Mouse (Mus musculus) liver, embryonic 14.5 days (tissue): ENCODE measurements at regions not wholly inside any gene's neighbourhood (a gene's known extent, or its start where the extent isn't known, plus 50 kb on each side); places are given as distances from the start of the nearest gene placed in this dataset.

ENCODE experiments used
- ATAC-seq: fragments of 200-750 bp; cut with Nextera tagmentation; 2 replicates; pipeline ENCODE4 v1.8.0; 2017; ENCODE audit warnings: moderate number of reproducible peaks, mild to moderate bottlenecking, moderate library complexity; ENCODE audit not compliant: insufficient read depth
- DNase-seq, 3 experiments: peaks; one replicate each; pipeline ENCODE4 v3.0.0-alpha.2; 2012 to 2013; ENCODE audit warnings: low read depth in 3 of 3, low spot score in 3 of 3
- H3K27ac ChIP-seq: fragments of 300-500 bp; sonication (generic); 2 replicates; pipeline ENCODE4 v1.5.1; 2014; ENCODE audit warnings: moderate library complexity, mild to moderate bottlenecking, control low read depth, inconsistent platforms
- H3K27me3 ChIP-seq: fragments of 300-500 bp; sonication (generic); 2 replicates; pipeline ENCODE4 v1.6.1; 2014; ENCODE audit warnings: mild to moderate bottlenecking, low read length, moderate library complexity; ENCODE audit not compliant: control insufficient read depth, insufficient read depth
- H3K36me3 ChIP-seq: fragments of 300-500 bp; sonication (generic); replicated peaks from 2 replicates; pipeline ENCODE4 v1.6.1; 2014; ENCODE audit warnings: low read depth; ENCODE audit not compliant: control insufficient read depth, insufficient read depth
- H3K4me1 ChIP-seq, 2 experiments: fragments of 200-500 bp in 1 of 2; fragments of 300-500 bp in 1 of 2; sonication (generic) in 1 of 2; replicated peaks; 2 replicates each; pipeline ENCODE4 v1.6.1; 2012 to 2014; ENCODE audit warnings: antibody characterized with exemption in 1 of 2, inconsistent platforms in 1 of 2, low read length in 1 of 2; ENCODE audit not compliant: control insufficient read depth in 2 of 2, insufficient read depth in 2 of 2
- H3K4me2 ChIP-seq: fragments of 300-500 bp; sonication (generic); 2 replicates; pipeline ENCODE4 v1.6.1; 2014; ENCODE audit warnings: low read depth, mild to moderate bottlenecking, control low read depth, moderate library complexity
- H3K4me3 ChIP-seq, 2 experiments: fragments of 200-500 bp in 1 of 2; fragments of 300-500 bp in 1 of 2; sonication (generic) in 1 of 2; 2 replicates each; pipeline ENCODE4 v1.5.1; 2012 to 2014; ENCODE audit warnings: low read depth in 2 of 2, low read length in 2 of 2, mild to moderate bottlenecking in 2 of 2, control low read depth in 1 of 2, inconsistent platforms in 1 of 2, moderate library complexity in 1 of 2; ENCODE audit not compliant: insufficient read depth in 1 of 2
- H3K9ac ChIP-seq: fragments of 300-500 bp; sonication (generic); replicated peaks from 2 replicates; pipeline ENCODE4 v1.6.1; 2014; ENCODE audit warnings: mild to moderate bottlenecking, control low read depth, moderate library complexity
- H3K9me3 ChIP-seq: fragments of 300-500 bp; sonication (generic); 2 replicates; pipeline ENCODE4 v1.6.1; 2016; ENCODE audit warnings: low read length, mixed read lengths; ENCODE audit not compliant: control insufficient read depth
- CTCF ChIP-seq: IDR thresholded peaks from 2 replicates; pipeline ENCODE4 v1.5.1; 2016; ENCODE audit warnings: antibody characterized with exemption, low read depth, control low read depth
- EP300 ChIP-seq: IDR thresholded peaks from 2 replicates; pipeline ENCODE4 v1.6.1; 2016; ENCODE audit warnings: antibody characterized with exemption, low read depth
- WGBS: fragments of 180-500 bp; shearing (Covaris S2); extraction: QIAGEN DNeasy Blood & Tissue Kit; methylation state at CpG from one replicate; pipeline ENCODE4 v1.1.7; 2014; ENCODE audit not compliant: insufficient replicate concordance; 5-methylcytosine and 5-hydroxymethylcytosine counted together

DNA sequence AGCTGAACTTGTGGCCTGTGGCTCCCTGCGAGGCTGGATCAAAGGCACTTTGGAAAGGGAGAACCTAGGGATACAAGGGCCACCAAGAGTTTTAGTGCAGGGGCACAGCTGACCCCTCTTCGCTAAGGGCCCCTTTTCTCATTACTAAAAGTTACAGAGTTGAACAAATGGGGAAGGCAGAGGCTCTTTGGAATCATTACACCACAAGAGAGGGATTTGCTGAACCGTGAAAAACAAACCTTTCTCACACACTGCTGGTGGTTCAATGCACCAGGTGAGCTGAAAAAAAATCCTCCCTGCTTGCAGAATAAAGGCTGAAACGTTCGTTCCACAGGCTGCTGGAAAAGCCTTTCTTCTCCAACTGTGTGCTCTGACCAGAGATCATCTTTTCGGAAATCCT, 50.2 kb upstream of the Ncam1 start:
- H3K36me3 ChIP-seq, result no peaks in the 10 kb centered on the region
- no peak overlapping the region for H3K9ac ChIP-seq
- no peaks in the 10 kb centered on the region for H3K27me3 ChIP-seq
- WGBS, result 14% methylated on average over 6 of the region's 6 CpGs
- ATAC-seq (no peak), DNase-seq (no peak)
- H3K4me1 ChIP-seq, result no peaks in the 10 kb centered on the region
- H3K4me3 ChIP-seq, result no peak overlapping the region
- no peak overlapping the region for H3K4me2 ChIP-seq
- H3K9me3 ChIP-seq, result no peaks in the 10 kb centered on the region
- H3K27ac ChIP-seq, result no peak overlapping the region
- TF ChIP-seq CTCF (no peak), EP300 (no peak)
